Mouse (Mus musculus) frontal cortex, adult (tissue): ENCODE data around the gene Pan3.
A peak's percentile ranks its signal among the peaks of the same experiment; 100 is the strongest.

Source experiments
- ATAC-seq: cut with Nextera tagmentation; 2 replicates; pipeline ENCODE4 v1.9.2; 2017; ENCODE audit warnings: mild to moderate bottlenecking, moderate library complexity, mixed read lengths; ENCODE audit not compliant: low TSS enrichment

The Pan3 gene

DNA sequence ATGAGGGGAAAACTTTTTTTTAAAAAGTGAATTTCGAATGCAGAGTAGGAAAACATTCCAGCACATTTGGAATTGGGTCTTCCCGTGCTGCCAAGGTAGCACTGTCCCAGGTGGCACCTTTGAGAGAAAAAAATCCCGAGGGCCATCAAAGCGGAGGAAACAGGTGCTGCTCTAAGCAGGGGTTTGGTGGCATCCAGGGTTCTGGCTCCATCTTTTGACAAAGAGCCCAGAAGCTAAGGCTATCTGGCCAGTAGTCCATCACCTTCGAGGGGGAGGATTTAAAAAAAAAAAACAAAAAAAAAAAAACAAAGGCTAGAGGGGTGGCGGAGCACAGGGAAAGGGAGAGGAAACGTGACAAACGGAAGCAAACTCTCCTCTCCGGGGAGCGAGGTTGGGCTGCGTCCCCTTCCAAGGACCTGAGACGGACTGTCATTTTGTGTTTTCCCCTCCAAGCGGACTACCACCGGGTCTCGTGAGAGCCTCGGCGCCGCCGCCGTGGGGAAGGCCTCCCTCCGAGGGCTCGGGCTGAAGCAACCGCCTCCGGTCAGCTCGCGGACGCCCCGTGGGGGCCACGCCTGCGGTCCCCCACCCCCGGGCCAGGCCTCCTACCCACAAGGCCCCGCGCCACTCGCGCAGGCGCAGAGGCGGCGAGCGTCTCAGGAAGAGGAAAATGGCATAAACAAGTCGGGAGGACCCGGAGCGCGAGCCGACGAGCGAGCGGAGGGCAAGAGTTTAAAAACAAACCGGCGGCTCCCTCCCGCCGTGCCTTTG is at the start of gene Pan3:
Pan3 (plus strand) TSS at position 627 of the 771 bp plus-strand sequence.
- ATAC-seq: peak; percentile 92

DNA sequence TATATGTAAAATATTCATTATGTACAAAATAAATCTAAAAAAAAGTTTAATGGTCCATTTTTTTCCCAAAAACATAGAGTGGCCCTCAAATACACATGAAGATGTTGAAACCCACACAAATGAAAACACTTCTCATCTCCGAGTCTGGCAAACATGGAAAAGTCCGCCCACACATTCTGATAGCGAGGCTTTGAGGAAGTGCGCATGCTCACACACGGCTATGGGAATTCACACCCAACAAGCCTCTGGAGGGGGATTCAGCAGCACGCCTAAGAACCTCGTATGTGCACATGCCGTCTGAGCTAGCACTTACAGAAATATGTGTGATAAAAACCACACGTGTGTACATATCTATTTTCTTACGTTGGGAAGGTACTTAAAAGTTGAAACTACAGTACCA is 48.6 kb upstream of the Pan3 start:
- no peak; the same call in 1 of the 2 replicates for ATAC-seq

DNA sequence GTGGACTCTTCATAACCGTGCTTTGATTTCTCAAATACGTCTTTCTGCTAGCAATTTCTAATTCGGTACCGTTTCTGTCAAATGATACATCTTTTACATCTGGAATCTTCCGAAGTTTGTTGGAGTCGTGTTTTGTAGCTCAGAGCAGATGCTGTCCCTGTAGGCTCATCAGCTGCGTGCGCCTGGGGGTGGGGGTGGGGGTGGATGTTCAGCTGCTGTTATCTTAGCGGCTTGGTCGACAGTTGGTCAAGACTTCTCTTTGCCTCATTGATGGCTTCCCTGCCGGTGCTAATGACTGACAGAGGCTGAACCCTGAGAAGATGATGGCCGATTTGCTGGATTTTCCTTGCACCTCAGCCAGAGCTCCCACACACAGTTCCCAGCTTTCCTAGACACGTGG is 43.1 kb upstream of the Pan3 start:
- ATAC-seq: no peak

DNA sequence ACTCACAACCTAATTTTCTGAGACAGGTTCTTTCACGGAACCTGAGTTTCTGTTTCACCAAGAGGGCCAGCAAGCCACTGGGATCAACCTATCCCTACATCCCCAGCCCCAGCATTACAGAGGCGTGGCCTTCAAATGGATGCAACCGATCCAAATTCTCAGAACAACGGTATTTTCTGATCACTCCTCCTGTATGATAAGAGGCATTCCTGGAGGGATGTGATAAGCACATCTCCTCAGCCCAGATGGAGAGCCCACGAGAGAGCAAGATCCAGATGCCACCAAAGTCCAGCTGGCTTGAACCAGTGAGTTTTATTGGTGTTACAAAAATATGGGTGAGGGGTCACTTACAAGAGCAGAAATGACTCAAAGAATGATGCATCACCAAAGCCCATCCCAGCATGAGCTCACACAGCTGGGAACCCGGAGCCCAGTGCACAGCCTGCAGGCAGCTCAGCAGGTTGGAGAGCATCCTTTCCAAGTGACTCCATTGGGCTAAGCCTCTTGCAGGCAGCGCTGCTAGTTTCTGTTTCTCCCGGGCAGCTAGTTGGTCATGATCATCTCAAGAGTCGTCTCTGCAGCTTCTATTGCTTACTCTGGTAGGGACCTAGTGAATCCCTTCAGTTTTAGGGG is 41.5 kb upstream of the Pan3 start:
- no peak for ATAC-seq

DNA sequence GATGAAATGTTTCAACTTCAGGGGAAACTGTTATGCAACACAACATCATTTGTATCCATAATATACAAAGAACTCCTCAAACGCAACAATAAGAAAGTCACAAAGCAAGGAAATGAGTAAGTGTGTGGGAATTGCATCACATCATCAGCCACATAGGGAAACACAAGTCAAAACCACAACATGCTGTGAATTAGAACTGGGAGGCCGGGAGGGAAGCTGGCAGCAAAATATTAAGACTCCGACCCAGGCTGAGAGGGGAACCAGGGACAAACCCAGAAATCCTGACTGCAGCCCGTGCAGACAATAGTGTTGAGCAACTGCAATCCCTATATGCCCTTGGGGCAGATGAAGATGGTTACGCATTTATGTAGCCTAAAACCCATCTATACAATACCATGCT is 40.9 kb upstream of the Pan3 start:
- no peak for ATAC-seq

DNA sequence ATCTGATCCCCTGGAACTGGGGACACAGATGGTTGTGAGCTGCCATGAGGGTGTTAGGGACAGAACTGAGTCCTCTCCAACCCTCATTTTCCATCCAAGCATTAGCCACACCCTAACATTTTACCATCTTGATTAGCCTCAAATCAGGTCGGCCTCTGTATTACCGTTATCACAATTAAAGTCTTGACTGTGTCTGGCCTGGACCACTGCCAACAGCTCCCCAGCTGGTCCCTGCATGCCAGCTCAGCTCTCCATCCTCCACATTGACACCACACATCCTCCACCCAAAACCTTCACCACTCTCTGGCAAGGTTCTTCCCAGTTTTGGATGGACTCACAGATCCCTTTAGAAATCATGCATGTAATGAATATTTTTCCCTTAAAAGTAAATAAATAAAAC is 39.2 kb upstream of the Pan3 start:
- ATAC-seq: no peak

DNA sequence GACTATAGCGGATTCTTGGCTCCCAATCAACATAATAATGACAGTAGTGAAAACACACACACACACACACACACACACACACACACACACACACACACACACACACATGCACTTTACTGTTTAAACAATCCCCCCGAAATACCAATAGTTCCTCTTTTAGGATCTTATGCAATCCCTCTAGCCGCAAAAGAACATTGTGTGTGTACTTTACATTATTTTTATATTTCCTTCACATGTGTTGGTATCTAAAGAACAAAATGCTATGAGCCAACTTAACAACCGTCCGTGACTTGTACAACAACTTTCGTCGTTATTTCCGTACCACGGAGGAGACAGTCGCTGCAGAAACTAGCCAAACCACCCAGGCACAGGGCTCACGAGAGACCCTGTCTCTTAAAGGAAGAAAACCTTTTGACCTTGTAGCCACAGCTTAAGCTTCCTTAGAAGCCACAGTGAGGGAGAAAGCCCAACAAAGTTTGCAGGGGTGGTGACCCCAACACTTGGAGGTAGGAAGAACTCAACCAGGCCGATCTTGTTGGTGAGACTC is 37.2 kb upstream of the Pan3 start:
- peak; percentile 52; the same call in 1 of the 2 replicates for ATAC-seq

DNA sequence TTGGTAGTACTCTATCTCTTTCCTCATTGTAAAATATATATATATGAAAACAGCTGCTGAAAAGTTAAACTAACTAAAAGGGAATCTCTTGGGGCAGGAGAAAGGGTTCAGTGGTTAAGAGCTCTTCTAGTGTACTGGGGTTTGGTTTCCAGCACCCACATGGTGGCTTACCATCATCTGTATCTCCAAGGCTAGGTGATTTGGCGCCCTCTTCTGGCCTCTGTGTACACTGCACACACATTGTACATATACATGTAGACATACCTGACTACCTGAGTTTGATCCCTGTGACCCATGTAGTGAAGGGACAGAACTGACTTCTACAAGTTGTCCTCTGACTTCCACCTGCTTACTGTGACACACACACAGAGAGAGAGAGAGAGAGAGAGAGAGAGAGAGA is 34.9 kb upstream of the Pan3 start:
- no peak for ATAC-seq

DNA sequence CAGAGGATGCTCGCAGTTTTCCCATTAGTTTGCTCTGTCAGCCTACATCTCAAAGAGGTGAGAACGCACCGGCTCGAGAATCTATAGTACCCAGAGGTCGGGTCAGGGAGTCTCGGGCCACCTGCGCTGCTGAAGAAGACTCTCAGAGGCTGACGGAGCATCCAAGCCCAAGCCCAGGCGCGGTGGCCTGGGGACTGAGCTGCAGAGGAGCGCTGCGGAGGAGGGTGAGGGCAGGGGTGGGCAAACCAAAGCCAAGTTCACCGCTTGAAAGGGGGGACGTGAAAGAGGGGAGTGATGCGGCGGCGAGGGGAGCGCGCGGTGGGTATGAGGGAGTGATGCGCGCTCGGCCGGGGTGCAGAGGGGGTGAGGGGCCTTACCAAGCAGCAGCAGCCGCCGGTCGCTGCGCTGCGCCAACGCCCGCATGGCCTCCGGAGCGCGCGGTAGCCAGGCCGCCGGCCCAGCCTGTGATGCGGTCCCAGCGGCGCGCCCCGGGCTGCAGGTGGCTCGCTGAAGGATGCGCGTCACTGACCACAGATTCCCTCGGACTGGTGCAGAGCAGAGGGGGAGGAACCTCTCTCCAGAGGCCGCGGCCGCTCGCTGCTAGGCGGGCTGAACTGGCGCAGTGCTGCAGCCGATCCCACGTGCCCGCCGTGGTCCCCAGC is 30.0 kb upstream of the Pan3 start, which contains the start of gene Flt3:
Flt3 (minus strand) TSS at position 647 of the 662 bp plus-strand sequence.
- peak; percentile 85 for ATAC-seq

DNA sequence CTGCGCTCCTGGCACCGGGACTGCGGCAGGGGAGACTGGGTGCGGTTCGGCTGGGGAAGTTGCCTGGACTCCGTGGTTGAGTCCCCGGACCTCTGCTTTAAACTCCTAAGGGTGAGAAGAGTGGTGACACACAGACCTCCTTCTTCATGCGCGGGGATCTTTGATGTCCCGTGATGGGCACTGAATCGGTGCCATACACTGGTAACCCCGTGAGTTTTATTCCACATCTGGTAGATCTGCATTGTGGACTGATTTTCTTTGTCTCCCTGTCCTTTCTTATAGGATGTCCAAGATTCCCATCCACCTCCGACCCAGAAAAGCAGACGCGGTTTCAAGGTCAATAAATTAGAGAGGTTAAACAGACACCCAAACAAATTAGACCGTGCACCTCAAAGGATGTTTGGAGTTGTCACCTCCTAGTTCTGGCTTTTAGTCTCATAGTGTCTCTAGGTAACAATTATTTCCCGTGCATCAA is 29.4 kb upstream of the Pan3 start:
- ATAC-seq: no peak

DNA sequence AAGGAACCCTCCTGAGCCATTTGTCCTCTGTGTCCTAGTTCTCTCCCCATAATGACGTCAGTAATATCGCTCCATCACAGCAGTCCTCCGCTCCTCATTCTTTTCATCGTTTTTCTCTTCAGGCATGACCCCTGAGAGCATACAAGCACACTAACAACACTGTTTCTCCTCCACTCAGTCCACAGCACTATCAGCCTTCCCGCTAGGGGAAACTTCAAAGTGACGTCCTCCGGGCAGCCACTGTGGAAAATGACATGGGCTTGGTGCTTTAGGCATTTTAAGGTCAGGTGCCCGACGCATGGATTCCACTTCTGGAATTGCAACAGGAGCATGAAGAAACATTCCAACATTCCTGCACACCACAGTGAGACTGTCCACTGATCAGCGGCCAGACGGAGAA is 28.9 kb upstream of the Pan3 start:
- ATAC-seq: peak; percentile 48; the same call in 1 of the 2 replicates

DNA sequence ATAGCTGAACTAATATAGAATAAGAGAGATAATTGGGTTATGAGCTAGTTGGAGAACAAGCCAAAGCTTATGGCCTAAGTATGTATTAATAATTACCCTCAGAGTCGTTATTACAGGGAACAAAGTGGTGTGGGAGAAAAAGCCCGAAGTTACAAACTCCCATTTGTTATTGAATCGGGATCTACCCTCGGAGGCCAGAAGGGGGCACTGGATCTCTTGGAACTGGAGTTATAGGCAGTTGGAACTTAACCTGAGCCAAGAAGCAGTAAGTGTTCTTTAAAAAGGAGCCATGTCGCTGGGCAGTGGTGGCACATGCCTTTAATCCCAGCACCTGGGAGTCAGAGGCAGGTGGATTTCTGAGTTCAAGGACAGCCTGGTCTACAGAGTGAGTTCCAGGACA is 27.5 kb upstream of the Pan3 start:
- no peak for ATAC-seq

DNA sequence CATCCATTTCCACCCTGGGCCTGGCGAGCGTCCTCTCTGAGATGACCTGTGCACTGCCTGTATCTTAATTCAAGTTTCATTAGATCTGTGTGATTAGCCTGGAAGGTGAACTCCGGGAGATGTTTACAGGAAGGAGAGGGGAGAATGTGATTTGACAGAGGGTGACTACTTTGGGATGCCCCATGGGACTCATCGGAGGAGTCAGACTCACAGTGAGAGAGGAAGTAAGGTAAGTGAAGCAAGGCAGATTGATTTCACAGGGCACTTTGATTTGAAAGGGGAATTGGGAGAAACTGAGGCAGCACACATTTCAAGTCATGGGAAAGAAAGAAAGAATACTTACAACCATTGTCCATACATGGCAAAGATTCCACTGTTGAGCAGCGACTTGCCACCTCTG is 23.8 kb upstream of the Pan3 start:
- ATAC-seq: no peak

DNA sequence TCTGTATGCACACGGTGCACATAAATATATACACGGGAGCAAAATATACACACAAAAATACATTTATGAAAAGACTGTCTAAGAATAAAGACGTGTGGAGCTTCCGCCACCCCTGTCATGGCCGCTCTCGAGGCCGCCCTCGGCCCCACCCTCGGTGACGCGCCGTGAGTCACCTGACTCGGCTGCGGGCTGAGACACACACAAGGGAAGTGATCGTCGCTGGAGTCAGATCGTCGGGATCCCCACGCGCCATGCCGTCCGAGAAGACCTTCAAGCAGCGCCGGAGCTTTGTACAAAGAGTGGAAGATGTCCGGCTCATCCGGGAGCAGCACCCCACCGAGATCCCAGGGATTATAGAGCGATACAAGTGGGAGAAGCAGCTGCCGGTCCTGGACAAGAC is 21.2 kb upstream of the Pan3 start:
- ATAC-seq: no peak

DNA sequence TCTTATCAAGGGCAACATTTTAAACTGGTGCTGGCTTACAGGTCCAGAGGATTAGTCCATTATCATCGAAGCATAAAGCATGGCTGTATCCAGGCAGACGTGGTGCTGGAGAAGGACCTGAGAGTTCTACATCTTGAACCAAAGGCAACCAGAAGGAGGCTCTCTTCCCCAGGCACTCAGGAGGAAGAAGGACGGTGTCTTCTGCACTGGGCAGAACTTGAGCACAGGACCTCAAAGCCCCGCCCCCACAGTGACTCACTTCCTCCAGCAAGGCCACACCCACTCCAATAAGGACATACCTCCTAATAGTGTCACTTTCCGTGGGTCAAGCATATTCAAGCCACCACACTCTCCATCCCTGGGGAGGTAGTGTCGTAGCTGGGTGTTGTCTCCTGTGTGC is 19.4 kb upstream of the Pan3 start:
- ATAC-seq: no peak

DNA sequence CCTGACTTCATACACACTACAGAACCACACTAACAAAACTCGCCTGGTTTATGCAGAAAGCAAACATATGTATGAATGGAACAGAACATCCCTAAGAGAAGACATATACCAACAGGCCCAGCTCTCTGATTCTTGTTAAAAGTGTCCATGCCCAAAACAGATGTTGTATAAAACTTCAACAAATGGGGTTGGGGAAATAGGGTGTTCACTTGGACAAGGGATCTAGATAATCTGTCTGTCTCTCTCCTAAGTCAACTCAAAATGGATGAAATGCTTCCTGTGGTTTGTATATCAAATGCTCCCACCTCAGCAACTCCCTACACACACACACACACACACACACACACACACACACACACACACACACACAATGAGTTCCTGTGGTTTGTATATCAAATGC is 12.0 kb upstream of the Pan3 start:
- ATAC-seq: no peak

DNA sequence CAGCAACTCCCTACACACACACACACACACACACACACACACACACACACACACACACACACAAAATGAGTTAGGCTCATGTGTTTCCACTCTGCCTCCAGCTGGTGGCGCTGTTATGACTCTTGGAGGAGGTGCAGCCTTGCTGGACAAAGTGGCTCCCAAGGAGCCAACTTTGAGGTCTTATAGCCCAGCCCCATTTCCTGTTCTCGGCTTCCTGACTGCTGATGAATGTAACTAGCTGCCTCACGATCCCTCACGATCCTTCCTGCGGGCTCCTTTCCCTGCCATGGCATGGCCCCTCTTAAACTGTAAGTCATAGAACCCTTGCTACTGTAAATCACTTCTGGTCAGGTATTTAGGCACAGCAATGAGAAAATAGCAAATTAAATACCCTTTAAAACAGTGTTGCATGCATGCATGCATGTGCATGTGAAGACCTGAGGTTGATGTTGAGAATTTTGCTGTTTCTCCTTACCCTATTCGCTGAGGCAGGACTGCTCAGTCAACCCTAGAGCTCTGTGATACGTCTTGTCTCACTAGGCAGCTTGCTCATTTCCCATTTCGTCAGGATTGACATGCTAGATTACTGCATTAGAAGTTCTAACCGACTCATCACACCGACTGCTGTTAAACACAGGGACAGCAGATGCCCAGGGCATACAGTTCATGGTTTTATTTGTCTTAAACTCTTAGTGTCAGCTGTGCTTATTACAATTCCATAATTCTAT is 11.4 kb upstream of the Pan3 start:
- ATAC-seq: no peak

DNA sequence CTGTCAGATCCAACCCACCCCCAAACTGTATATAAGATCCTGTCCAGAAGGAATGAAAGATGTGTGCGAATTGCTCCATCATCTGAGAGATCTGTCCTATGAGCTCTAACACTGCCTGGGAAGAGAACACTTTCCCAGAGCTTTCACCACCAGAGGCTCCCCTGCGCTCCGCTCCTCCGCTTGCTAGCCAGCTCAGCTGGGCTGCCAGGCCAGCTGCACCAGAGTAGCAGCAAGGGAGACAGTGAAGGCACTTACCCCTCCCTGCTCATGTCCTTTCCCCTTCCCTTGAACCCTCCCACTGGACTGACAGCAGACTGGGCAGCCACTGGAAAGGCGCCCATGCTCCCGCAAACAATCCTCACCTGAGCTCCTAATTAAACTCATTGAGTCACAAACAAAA is 6.3 kb upstream of the Pan3 start:
- ATAC-seq: peak; percentile 69; the same call in 1 of the 2 replicates

DNA sequence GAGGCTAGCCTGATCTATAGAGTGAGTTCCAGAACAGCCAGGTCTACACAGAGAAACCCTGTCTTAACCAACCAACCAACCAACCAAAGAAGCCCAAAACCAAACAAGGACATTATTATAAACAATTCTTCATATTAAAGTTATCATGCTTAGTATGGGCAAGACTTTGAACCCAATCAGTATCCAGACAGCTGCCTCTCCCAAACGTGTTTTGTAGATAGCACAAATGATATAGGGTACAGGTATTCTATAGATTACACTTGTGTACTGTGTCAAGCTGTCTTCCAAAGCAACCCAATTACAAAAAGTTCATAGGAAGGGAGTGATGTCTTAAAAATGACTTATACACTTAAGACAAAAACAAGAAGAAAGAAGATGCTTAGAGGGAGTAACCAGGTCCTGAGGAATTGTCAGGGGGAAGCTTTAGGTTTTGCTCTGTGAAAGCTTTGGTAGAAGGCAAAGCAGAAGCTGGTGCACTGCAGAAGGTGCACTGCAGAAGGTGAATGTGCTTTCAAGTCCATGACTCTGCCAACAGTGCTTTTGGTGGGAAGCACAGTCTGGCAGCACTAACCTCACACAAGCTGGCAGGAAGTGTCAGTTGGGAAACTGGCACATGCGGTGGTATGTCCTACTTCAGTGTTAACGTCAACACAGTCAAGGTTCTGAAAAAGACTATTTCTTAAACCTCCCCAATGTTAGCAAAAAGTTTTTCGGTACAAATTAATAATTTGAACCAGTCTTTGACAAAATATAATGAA is 3.7 kb upstream of the Pan3 start:
- no peak for ATAC-seq

DNA sequence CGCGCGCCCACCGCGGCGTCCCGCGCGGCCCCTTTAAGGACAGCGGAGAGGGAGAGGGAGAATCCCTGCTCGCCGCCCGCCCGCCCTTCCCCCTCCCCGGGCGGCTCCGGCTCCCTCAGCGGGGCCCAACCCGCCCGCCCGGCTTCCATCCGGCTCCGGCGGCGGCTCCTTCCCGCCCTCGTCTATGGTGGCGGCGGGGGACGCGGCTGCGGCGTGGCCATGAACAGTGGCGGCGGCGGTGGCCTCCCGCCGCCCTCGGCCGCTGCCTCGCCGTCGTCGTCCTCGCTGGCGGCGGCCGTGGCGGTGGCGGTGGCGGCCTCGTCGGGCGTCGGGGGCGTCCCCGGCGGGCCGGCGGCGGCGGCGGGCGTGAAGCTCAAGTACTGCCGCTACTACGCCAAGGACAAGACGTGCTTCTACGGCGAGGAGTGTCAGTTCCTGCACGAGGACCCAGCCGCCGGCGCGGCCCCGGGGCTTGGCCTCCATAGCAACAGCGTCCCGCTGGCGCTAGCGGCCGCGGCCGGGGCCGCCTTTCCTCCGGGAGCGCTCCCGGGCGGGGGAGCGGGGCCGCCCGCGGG is 487 bp downstream of the Pan3 start:
- peak; percentile 80 for ATAC-seq
